ENCODE assay signal across 12 mouse cellular contexts in genomic region chr6:52231885-52232567, GRCm38 (mm10). TPM values are rescaled to one million over a fixed set of nuclear protein-coding genes. Genes with fewer than 3 reads are reported as not detected.
DNase-seq lines count a peak whose midpoint lies in the region; ATAC-seq and TF ChIP-seq lines count a peak whose summit lies in the region.
"Had no signal": no experiment of that assay in that cellular context is flagged by ENCODE, and none has a peak within 500 bp of the region (broad histone marks: within the 10 kb centered on the region; RNA-seq: fewer than 3 reads in every experiment).

No protein-coding gene starts in this region.

- peaks cover 20% of the 10 kb centered on the region for H3K4me1 ChIP-seq in spleen, adult 2 months (ENCODE audit: control insufficient read depth, insufficient read depth, insufficient read length)
- H3K4me1 ChIP-seq in kidney, embryonic 16.5 days (ENCODE audit: insufficient read depth, low read length) = peaks cover 33% of the 10 kb centered on the region
- peaks cover 14% of the 10 kb centered on the region for H3K4me1 ChIP-seq in neural tube, embryonic 14.5 days (ENCODE audit: control insufficient read depth, insufficient read depth, low read length)
- H3K4me1 ChIP-seq in forebrain, embryonic 12.5 days = no peaks in the 10 kb centered on the region

- H3K9me3 ChIP-seq in kidney, embryonic 16.5 days (ENCODE audit: low read length) = no peaks in the 10 kb centered on the region
- no peaks in the 10 kb centered on the region for H3K9me3 ChIP-seq in neural tube, embryonic 14.5 days (ENCODE audit: control insufficient read depth, low read length)
- H3K9me3 ChIP-seq in forebrain, embryonic 12.5 days = no peaks in the 10 kb centered on the region

- WGBS in spleen, adult 2 months = 5% methylated on average over 18 of the region's 18 CpGs
- under 1% methylated on average over 18 of the region's 18 CpGs for WGBS in kidney, embryonic 16.5 days
- 2% methylated on average over 18 of the region's 18 CpGs for WGBS in neural tube, embryonic 14.5 days
- 1% methylated on average over 18 of the region's 18 CpGs for WGBS in forebrain, embryonic 12.5 days

- peak overlapping the region; percentile 84 for H3K4me2 ChIP-seq in kidney, embryonic 16.5 days (replicated peaks; ENCODE audit: low read depth, low read length)
- peak overlapping the region; percentile 90 for H3K4me2 ChIP-seq in neural tube, embryonic 14.5 days (ENCODE audit: low read depth, low read length)
- H3K4me2 ChIP-seq in forebrain, embryonic 12.5 days = no peak overlapping the region

- no peaks in the 10 kb centered on the region for H3K36me3 ChIP-seq in spleen, adult 2 months (ENCODE audit: control insufficient read depth, insufficient read depth, low read length)
- peaks cover 7% of the 10 kb centered on the region; the same call in 1 of the 2 replicates for H3K36me3 ChIP-seq in kidney, embryonic 16.5 days (ENCODE audit: insufficient read depth, low read length)
- no peaks in the 10 kb centered on the region for H3K36me3 ChIP-seq in neural tube, embryonic 14.5 days (ENCODE audit: control insufficient read depth, insufficient read depth, low read length)
- no peaks in the 10 kb centered on the region for H3K36me3 ChIP-seq in forebrain, embryonic 12.5 days (replicated peaks)

- H3K27me3 ChIP-seq in spleen, adult 2 months (ENCODE audit: control insufficient read depth, insufficient read depth, low read length) = peaks cover 51% of the 10 kb centered on the region
- H3K27me3 ChIP-seq in kidney, embryonic 16.5 days (ENCODE audit: insufficient read depth, low read length) = no peaks in the 10 kb centered on the region
- no peaks in the 10 kb centered on the region for H3K27me3 ChIP-seq in neural tube, embryonic 14.5 days (ENCODE audit: control insufficient read depth, insufficient read depth, low read length)
- H3K27me3 ChIP-seq in forebrain, embryonic 12.5 days = peaks cover 94% of the 10 kb centered on the region

- no peak for ATAC-seq in kidney, embryonic 16.5 days (ENCODE audit: low FRiP score, low TSS enrichment)
- ATAC-seq in neural tube, embryonic 14.5 days (ENCODE audit: low read depth) = no peak
- no peak for ATAC-seq in granulocyte monocyte progenitor cell, adult 5-6 weeks (replicated peaks; ENCODE audit: poor library complexity, severe bottlenecking)
- ATAC-seq in forebrain, embryonic 12.5 days (ENCODE audit: low FRiP score) = no peak

- DNase-seq in gastrocnemius, adult 2 months = peak; percentile 70
- no peak for DNase-seq in gastrocnemius, adult 18-20 months (ENCODE audit: low spot score)
- no peak for DNase-seq in spleen, adult 2 months (ENCODE audit: low read depth in 1 of 2, low spot score in 2 of 2)
- no peak for DNase-seq in spleen, adult 18-20 months
- DNase-seq: cerebellum, postnatal 14 days had no signal

- peak overlapping the region; percentile 93 for H3K27ac ChIP-seq in gastrocnemius, adult 2 months
- H3K27ac ChIP-seq in spleen, adult 2 months (ENCODE audit: insufficient read depth, low read length) = no peak overlapping the region
- H3K27ac ChIP-seq in kidney, embryonic 16.5 days (ENCODE audit: low read length) = peak overlapping the region; percentile 86
- peak overlapping the region; percentile 94 for H3K27ac ChIP-seq in neural tube, embryonic 14.5 days (ENCODE audit: low read depth, low read length)
- H3K27ac ChIP-seq in forebrain, embryonic 12.5 days = no peak overlapping the region
- H3K27ac ChIP-seq: macrophage had no signal

- no peak for TF ChIP-seq POLR2A in spleen, adult 2 months (IDR thresholded peaks at IDR 0.05; ENCODE audit: low read depth, low read length)

- peak overlapping the region; percentile 76 for H3K4me3 ChIP-seq in gastrocnemius, adult 2 months
- H3K4me3 ChIP-seq in spleen, adult 2 months (ENCODE audit: extremely low read depth, insufficient read depth, insufficient read length) = peak overlapping the region; percentile 5; the same call in 1 of the 2 replicates
- peak overlapping the region; percentile 83 for H3K4me3 ChIP-seq in kidney, embryonic 16.5 days (ENCODE audit: low read length)
- H3K4me3 ChIP-seq in neural tube, embryonic 14.5 days (ENCODE audit: low read depth, low read length) = peak overlapping the region; percentile 57
- H3K4me3 ChIP-seq in forebrain, embryonic 12.5 days (replicated peaks) = no peak overlapping the region

- TF ChIP-seq CTCF in gastrocnemius, adult 2 months (IDR thresholded peaks at IDR 0.05) = no peak
- no peak for TF ChIP-seq CTCF in spleen, adult 2 months (IDR thresholded peaks at IDR 0.05; ENCODE audit: extremely low read depth, insufficient read depth, insufficient read length, insufficient replicate concordance)

- intact Hi-C loops in gastrocnemius, adult 2 months (cut with DNase I) = no loop called here

- H3K9ac ChIP-seq in kidney, embryonic 16.5 days (replicated peaks; ENCODE audit: low read length) = peak overlapping the region; percentile 99
- H3K9ac ChIP-seq in neural tube, embryonic 14.5 days (replicated peaks; ENCODE audit: low read depth, low read length) = peak overlapping the region; percentile 92
- no peak overlapping the region for H3K9ac ChIP-seq in forebrain, embryonic 12.5 days

RNA-seq across cellular contexts. Expression of gene Hoxa9, which starts 1.1 kb away (rescaled TPM):
- total RNA-seq in gastrocnemius, adult 2 months (2021) = 1 to 10 TPM; 7.5 to 8.8 TPM
- total RNA-seq in gastrocnemius, adult 18-20 months (2021) = 1 to 10 TPM; 7.2 to 7.4 TPM
- polyA plus RNA-seq in spleen, adult 2 months (2012; rRNA removed) = 0.18 and 0.31 TPM in 2 replicates
- polyA plus RNA-seq in kidney, embryonic 16.5 days (2015; fragmentation: Nextera tagmentation; extraction: Ambion mirVana) = 56.6 and 56.8 TPM in 2 replicates
- polyA plus RNA-seq in neural tube, embryonic 14.5 days (2014; fragmentation: Nextera tagmentation; extraction: Ambion mirVana) = 122 and 151 TPM in 2 replicates
- total RNA-seq in granulocyte monocyte progenitor cell, adult 5-6 weeks (2014; fragmentation: Nextera tagmentation) = 8.9 and 14.7 TPM in 2 replicates
- 16.8 and 24.4 TPM in 2 replicates for total RNA-seq in granulocyte monocyte progenitor cell, adult 5-6 weeks (2017)
- polyA plus RNA-seq in forebrain, embryonic 12.5 days (2016; fragmentation: Nextera tagmentation; extraction: Ambion mirVana) = not detected in 2 replicates
- total RNA-seq: left cerebral cortex, postnatal 36 days had no signal
- polyA plus RNA-seq: small intestine, adult 2 months had no signal

RNA-seq across cellular contexts. Expression of gene Hoxa10, which starts 8.6 kb away (rescaled TPM):
- 10 to 100 TPM; 17.4 to 17.7 TPM for total RNA-seq in gastrocnemius, adult 2 months (2021)
- total RNA-seq in gastrocnemius, adult 18-20 months (2021) = 10 to 100 TPM; 13.7 to 15.0 TPM
- polyA plus RNA-seq in spleen, adult 2 months (2012; rRNA removed) = not detected in 2 replicates
- 147 and 154 TPM in 2 replicates for polyA plus RNA-seq in kidney, embryonic 16.5 days (2015; fragmentation: Nextera tagmentation; extraction: Ambion mirVana)
- polyA plus RNA-seq in neural tube, embryonic 14.5 days (2014; fragmentation: Nextera tagmentation; extraction: Ambion mirVana) = 50.5 and 79.4 TPM in 2 replicates
- total RNA-seq in granulocyte monocyte progenitor cell, adult 5-6 weeks (2014; fragmentation: Nextera tagmentation) = 0.47 TPM in 1 of 2 replicates, not detected in the other
- 0.57 TPM in 1 of 2 replicates, not detected in the other for total RNA-seq in granulocyte monocyte progenitor cell, adult 5-6 weeks (2017)
- not detected in 2 replicates for polyA plus RNA-seq in forebrain, embryonic 12.5 days (2016; fragmentation: Nextera tagmentation; extraction: Ambion mirVana)
- total RNA-seq: left cerebral cortex, postnatal 36 days had no signal
- polyA plus RNA-seq: macrophage; small intestine, adult 2 months had no signal

RNA-seq across cellular contexts. Expression of gene Hoxa7, which starts 10.4 kb away (rescaled TPM):
- total RNA-seq in gastrocnemius, adult 2 months (2021) = 1 to 10 TPM; 4.7 to 5.0 TPM
- total RNA-seq in gastrocnemius, adult 18-20 months (2021) = 1 to 10 TPM; 4.7 to 5.0 TPM
- 0.56 and 0.79 TPM in 2 replicates for polyA plus RNA-seq in spleen, adult 2 months (2012; rRNA removed)
- polyA plus RNA-seq in kidney, embryonic 16.5 days (2015; fragmentation: Nextera tagmentation; extraction: Ambion mirVana) = 25.7 and 27.5 TPM in 2 replicates
- 90.8 and 110 TPM in 2 replicates for polyA plus RNA-seq in neural tube, embryonic 14.5 days (2014; fragmentation: Nextera tagmentation; extraction: Ambion mirVana)
- 18.3 and 20.5 TPM in 2 replicates for total RNA-seq in granulocyte monocyte progenitor cell, adult 5-6 weeks (2014; fragmentation: Nextera tagmentation)
- total RNA-seq in granulocyte monocyte progenitor cell, adult 5-6 weeks (2017) = 6.4 and 10.8 TPM in 2 replicates
- not detected in 2 replicates for polyA plus RNA-seq in forebrain, embryonic 12.5 days (2016; fragmentation: Nextera tagmentation; extraction: Ambion mirVana)
- total RNA-seq: left cerebral cortex, postnatal 36 days had no signal

RNA-seq across cellular contexts. Expression of gene Hoxa11, which starts 13.6 kb away (rescaled TPM):
- total RNA-seq in gastrocnemius, adult 2 months (2021) = 1 to 10 TPM; 1.0 to 4.3 TPM
- 1 to 10 TPM; 2.1 to 2.9 TPM for total RNA-seq in gastrocnemius, adult 18-20 months (2021)
- polyA plus RNA-seq in spleen, adult 2 months (2012; rRNA removed) = not detected in 2 replicates
- polyA plus RNA-seq in kidney, embryonic 16.5 days (2015; fragmentation: Nextera tagmentation; extraction: Ambion mirVana) = 27.9 and 31.8 TPM in 2 replicates
- 0.09 TPM in 1 of 2 replicates, not detected in the other for polyA plus RNA-seq in neural tube, embryonic 14.5 days (2014; fragmentation: Nextera tagmentation; extraction: Ambion mirVana)
- not detected in 2 replicates for total RNA-seq in granulocyte monocyte progenitor cell, adult 5-6 weeks (2014; fragmentation: Nextera tagmentation)
- not detected in 2 replicates for total RNA-seq in granulocyte monocyte progenitor cell, adult 5-6 weeks (2017)
- not detected in 2 replicates for polyA plus RNA-seq in forebrain, embryonic 12.5 days (2016; fragmentation: Nextera tagmentation; extraction: Ambion mirVana)
- total RNA-seq: left cerebral cortex, postnatal 36 days had no signal
- polyA plus RNA-seq: macrophage; small intestine, adult 2 months had no signal

RNA-seq across cellular contexts. Expression of gene Gm28308, which starts 18.9 kb away (rescaled TPM):
- under 1 TPM in 1 of 2 experiments, not detected in 1; 0.82 TPM for total RNA-seq in gastrocnemius, adult 2 months (2021)
- total RNA-seq in gastrocnemius, adult 18-20 months (2021) = under 1 TPM in 1 of 2 experiments, not detected in 1; 0.39 TPM
- polyA plus RNA-seq in spleen, adult 2 months (2012; rRNA removed) = not detected in 2 replicates
- not detected in 2 replicates for polyA plus RNA-seq in kidney, embryonic 16.5 days (2015; fragmentation: Nextera tagmentation; extraction: Ambion mirVana)
- 4.2 TPM in 1 of 2 replicates, not detected in the other for polyA plus RNA-seq in neural tube, embryonic 14.5 days (2014; fragmentation: Nextera tagmentation; extraction: Ambion mirVana)
- total RNA-seq in granulocyte monocyte progenitor cell, adult 5-6 weeks (2014; fragmentation: Nextera tagmentation) = not detected in 2 replicates
- total RNA-seq in granulocyte monocyte progenitor cell, adult 5-6 weeks (2017) = not detected in 2 replicates
- polyA plus RNA-seq in forebrain, embryonic 12.5 days (2016; fragmentation: Nextera tagmentation; extraction: Ambion mirVana) = not detected in 2 replicates
- total RNA-seq: left cerebral cortex, postnatal 36 days had no signal
- polyA plus RNA-seq: macrophage had no signal

Comparison
In these comparisons a context has a peak if more than half of its experiments do, and no peak if none do; other contexts are left out.
1. H3K27ac ChIP-seq: peak in gastrocnemius, adult 2 months (single experiment), kidney, embryonic 16.5 days (single experiment) and neural tube, embryonic 14.5 days (single experiment); none in spleen, adult 2 months (single experiment) and forebrain, embryonic 12.5 days (single experiment).
2. RNA of gene Hoxa9, which starts 1.1 kb away (polyA plus RNA-seq): 122 to 151 TPM in neural tube, embryonic 14.5 days and 56.6 to 56.8 TPM in kidney, embryonic 16.5 days; 0.18 to 0.31 TPM in spleen, adult 2 months and not detected in forebrain, embryonic 12.5 days; every median in the first group is over 10 times any median in the second.
3. RNA of gene Hoxa10, which starts 8.6 kb away (polyA plus RNA-seq): 147 to 154 TPM in kidney, embryonic 16.5 days and 50.5 to 79.4 TPM in neural tube, embryonic 14.5 days; not detected in spleen, adult 2 months and not detected in forebrain, embryonic 12.5 days; every median in the first group is over 10 times any median in the second.
4. RNA of gene Hoxa7, which starts 10.4 kb away (polyA plus RNA-seq): 90.8 to 110 TPM in neural tube, embryonic 14.5 days and 25.7 to 27.5 TPM in kidney, embryonic 16.5 days; 0.56 to 0.79 TPM in spleen, adult 2 months and not detected in forebrain, embryonic 12.5 days; every median in the first group is over 10 times any median in the second.